Mouse (Mus musculus) ES-E14 (cell line): Measurements from ENCODE around the gene Astn1. TPM values are rescaled to one million over a fixed set of nuclear protein-coding genes. Genes with fewer than 3 reads are reported as not detected.

ENCODE experiments used
- DNase-seq: peaks from one replicate; pipeline ENCODE4 v3.0.0-alpha.2; 2013; ENCODE audit warnings: low read depth, low spot score
- H3K27ac ChIP-seq: 2 replicates; pipeline ENCODE4 v1.5.1; 2012; ENCODE audit warnings: low read depth, mild to moderate bottlenecking, low read length, moderate library complexity, mixed read lengths; ENCODE audit not compliant: poor library complexity, insufficient read depth, severe bottlenecking
- H3K36me3 ChIP-seq: 2 replicates; pipeline ENCODE4 v1.6.1; 2012; ENCODE audit warnings: mild to moderate bottlenecking, low read length, moderate library complexity, mixed read lengths; ENCODE audit not compliant: control insufficient read depth, poor library complexity, insufficient read depth, severe bottlenecking
- H3K4me1 ChIP-seq, 2 experiments: fragments of 150-350 bp in 1 of 2; sonication (generic) in 1 of 2; 2 replicates each; pipeline ENCODE4 v1.6.1; 2012; ENCODE audit warnings: low read length in 2 of 2, mild to moderate bottlenecking in 1 of 2, mixed read lengths in 1 of 2; ENCODE audit not compliant: control insufficient read depth in 2 of 2, insufficient read depth in 2 of 2, poor library complexity in 1 of 2
- H3K4me3 ChIP-seq, 2 experiments: fragments of 150-350 bp in 1 of 2; sonication (generic) in 1 of 2; 2 replicates each; pipeline ENCODE4 v1.5.1; 2012; ENCODE audit warnings: low read length in 2 of 2, low read depth in 1 of 2, mild to moderate bottlenecking in 1 of 2, mixed read lengths in 1 of 2; ENCODE audit not compliant: insufficient read depth in 1 of 2, poor library complexity in 1 of 2, severe bottlenecking in 1 of 2
- H3K9ac ChIP-seq: 2 replicates; pipeline ENCODE4 v1.6.1; 2012; ENCODE audit warnings: low read depth, mild to moderate bottlenecking, low read length, mixed read lengths; ENCODE audit not compliant: poor library complexity, insufficient read depth, severe bottlenecking
- H3K9me3 ChIP-seq: fragments of 150-350 bp; sonication (generic); 2 replicates; pipeline ENCODE4 v1.6.1; 2012; ENCODE audit warnings: low read depth, mild to moderate bottlenecking, low read length; ENCODE audit not compliant: control insufficient read depth, insufficient read depth
- CHD2 ChIP-seq: IDR thresholded peaks from 2 replicates; pipeline ENCODE4 v1.6.1; 2014; ENCODE audit warnings: mild to moderate bottlenecking, low read depth, low read length, inconsistent platforms
- HCFC1 ChIP-seq: IDR thresholded peaks from 2 replicates; pipeline ENCODE4 v1.6.1; 2012; ENCODE audit warnings: low read length, inconsistent platforms, borderline replicate concordance; ENCODE audit not compliant: insufficient read depth
- MAFK ChIP-seq: IDR thresholded peaks from 2 replicates; pipeline ENCODE4 v1.6.1; 2014; ENCODE audit warnings: mild to moderate bottlenecking, low read depth, low read length, inconsistent platforms; ENCODE audit not compliant: insufficient read depth
- ZC3H11A ChIP-seq: IDR thresholded peaks from 2 replicates; pipeline ENCODE4 v1.6.1; 2012; ENCODE audit warnings: low read depth, mild to moderate bottlenecking, inconsistent platforms, low read length, borderline replicate concordance
- ZNF384 ChIP-seq: IDR thresholded peaks from 2 replicates; pipeline ENCODE4 v1.6.1; 2012; ENCODE audit warnings: low read depth, low read length, inconsistent platforms
- in situ Hi-C, 2 experiments: fragments of 600-800 bp; cut with MboI; formaldehyde crosslinking; loops; one replicate each; pipeline ENCODE4 v1.15.1; 2025; ENCODE audit warnings: low sequenced_read_pairs in 2 of 2, inconsistent platforms in 1 of 2; ENCODE audit not compliant: unreplicated experiment in 2 of 2
- total RNA-seq: library from RNA; depleted of rRNA; stranded (reverse); fragments of 300-350 nt; gene quantifications from 2 replicates; pipeline ENCODE4 v1.2.3, GENCODE M21; 2012

Gene Astn1
- total RNA-seq, 1 experiment: 0.85 TPM

- H3K9ac ChIP-seq: no peak overlapping the region
- in situ Hi-C loops: no loop called here
- H3K36me3 ChIP-seq: no peaks in the 10 kb centered on the region
- H3K4me1 ChIP-seq: no peaks in the 10 kb centered on the region
- no peaks in the 10 kb centered on the region for H3K9me3 ChIP-seq
- no peak for TF ChIP-seq CHD2
- TF ChIP-seq ZNF384: no peak
- TF ChIP-seq ZC3H11A: no peak
- TF ChIP-seq MAFK: no peak
- no peak for TF ChIP-seq HCFC1
- DNase-seq: peak; percentile 2
- H3K4me3 ChIP-seq: no peak overlapping the region
- no peak overlapping the region for H3K27ac ChIP-seq
These were observed 46.1 kb downstream of the Astn1 start for GRCm38 (mm10) chr1:158408124-158408523.

GRCm38 (mm10) chr1:158411146-158411545, 49.1 kb downstream of the Astn1 start:
- in situ Hi-C loops: no loop called here

GRCm38 (mm10) chr1:158414198-158414597, 52.1 kb downstream of the Astn1 start:
- H3K4me3 ChIP-seq: no peak overlapping the region
- TF ChIP-seq ZC3H11A (no peak), MAFK (no peak), HCFC1 (no peak), CHD2 (no peak), ZNF384 (no peak)
- no peaks in the 10 kb centered on the region for H3K36me3 ChIP-seq
- no peaks in the 10 kb centered on the region for H3K9me3 ChIP-seq
- no peak overlapping the region for H3K9ac ChIP-seq
- no peak overlapping the region for H3K27ac ChIP-seq
- no peaks in the 10 kb centered on the region for H3K4me1 ChIP-seq
- DNase-seq: no peak
- in situ Hi-C loops: no loop called here

More at GRCm38 (mm10) chr1:158411146-158411545, 49.1 kb downstream of the Astn1 start:
- H3K4me1 ChIP-seq: no peaks in the 10 kb centered on the region
- no peak for DNase-seq
- no peaks in the 10 kb centered on the region for H3K9me3 ChIP-seq
- H3K4me3 ChIP-seq: no peak overlapping the region
- TF ChIP-seq MAFK: no peak
- no peak for TF ChIP-seq HCFC1
- no peak for TF ChIP-seq ZNF384
- TF ChIP-seq CHD2: no peak
- no peak for TF ChIP-seq ZC3H11A
- H3K36me3 ChIP-seq: no peaks in the 10 kb centered on the region
- no peak overlapping the region for H3K9ac ChIP-seq
- H3K27ac ChIP-seq: no peak overlapping the region; the same call in 1 of the 2 replicates

- no peaks in the 10 kb centered on the region for H3K4me1 ChIP-seq
- H3K4me3 ChIP-seq: no peak overlapping the region
- no peaks in the 10 kb centered on the region for H3K9me3 ChIP-seq
- no peaks in the 10 kb centered on the region for H3K36me3 ChIP-seq
- DNase-seq: no peak
- in situ Hi-C loops: no loop called here
- TF ChIP-seq ZNF384 (no peak), HCFC1 (no peak), MAFK (no peak)
- H3K27ac ChIP-seq: no peak overlapping the region
- no peak overlapping the region for H3K9ac ChIP-seq
These were observed 59.4 kb downstream of the Astn1 start for GRCm38 (mm10) chr1:158421451-158421850.

- Histone ChIP-seq H3K36me3 (no peaks in the 10 kb centered on the region), H3K9ac (no peak overlapping the region), H3K27ac (no peak overlapping the region), H3K9me3 (no peaks in the 10 kb centered on the region), H3K4me3 (no peak overlapping the region), H3K4me1 (no peaks in the 10 kb centered on the region)
- TF ChIP-seq HCFC1 (no peak), CHD2 (no peak), ZC3H11A (no peak), ZNF384 (no peak), MAFK (no peak)
- DNase-seq: no peak
- in situ Hi-C loops: no loop called here
These were observed 60.7 kb downstream of the Astn1 start for GRCm38 (mm10) chr1:158422739-158423138.
